Mouse (Mus musculus): ENCODE data around the gene Tex45. TPM values are rescaled to one million over a fixed set of nuclear protein-coding genes. Genes with fewer than 3 reads are reported as not detected.

The Tex45 gene
- total and polyA plus RNA-seq, 3 experiments, result 0.11 TPM; not detected in 2

GRCm38 (mm10) chr8:3516450-3517116 is 45.9 kb downstream of the Tex45 start:
- no peaks in the 10 kb centered on the region for H3K9me3 ChIP-seq (replicated peaks)
- DNase-seq (ENCODE audit: low spot score) (peak; percentile 91), ATAC-seq (ENCODE audit: extremely low read depth, insufficient number of reproducible peaks, low FRiP score, poor library complexity, severe bottlenecking) (peak; percentile 71)
- peaks cover 34% of the 10 kb centered on the region for H3K4me1 ChIP-seq (ENCODE audit: insufficient read depth, low read depth, low read length)
- peaks cover 57% of the 10 kb centered on the region for H3K36me3 ChIP-seq (replicated peaks)
- TF ChIP-seq CTCF (IDR thresholded peaks at IDR 0.05; ENCODE audit: low read depth, low read length), result no peak
- TF ChIP-seq TAL1 (conservative IDR thresholded peaks at IDR 0.05; ENCODE audit: low read depth, low read length), result no peak
- TF ChIP-seq GATA2 (IDR thresholded peaks at IDR 0.05; ENCODE audit: borderline replicate concordance, low read depth, low read length), result no peak
- no peak for TF ChIP-seq POLR2AphosphoS5 (IDR thresholded peaks at IDR 0.05; ENCODE audit: insufficient replicate concordance, low read depth, low read length)
- no peak for TF ChIP-seq GATA1 (IDR thresholded peaks at IDR 0.05; ENCODE audit: borderline replicate concordance, low read length)
- no peaks in the 10 kb centered on the region for H3K27me3 ChIP-seq (ENCODE audit: insufficient read depth, low read length)
- H3K4me3 ChIP-seq (ENCODE audit: low read depth, low read length), result peak overlapping the region; percentile 94

- TF ChIP-seq GATA1 (IDR thresholded peaks at IDR 0.05; ENCODE audit: borderline replicate concordance, low read length) (no peak), CTCF (IDR thresholded peaks at IDR 0.05; ENCODE audit: low read depth, low read length) (no peak)
- no peak for DNase-seq (ENCODE audit: low spot score)
- no peak for ATAC-seq (ENCODE audit: extremely low read depth, insufficient number of reproducible peaks, low FRiP score, poor library complexity, severe bottlenecking)
Observed at GRCm38 (mm10) chr8:3517117-3517495, 46.4 kb downstream of the Tex45 start.

GRCm38 (mm10) chr8:3522007-3522697 is 51.5 kb downstream of the Tex45 start:
- Histone ChIP-seq H3K4me3 (ENCODE audit: low read depth, low read length) (no peak overlapping the region), H3K4me1 (ENCODE audit: insufficient read depth, low read depth, low read length) (peaks cover 21% of the 10 kb centered on the region), H3K27me3 (ENCODE audit: insufficient read depth, low read length) (no peaks in the 10 kb centered on the region), H3K36me3 (replicated peaks) (peaks cover 72% of the 10 kb centered on the region), H3K9me3 (replicated peaks) (no peaks in the 10 kb centered on the region)
- ATAC-seq (ENCODE audit: extremely low read depth, insufficient number of reproducible peaks, low FRiP score, poor library complexity, severe bottlenecking) (peak; percentile 4; the same call in 1 of the 2 replicates), DNase-seq (ENCODE audit: low spot score) (no peak)
- TF ChIP-seq GATA2 (IDR thresholded peaks at IDR 0.05; ENCODE audit: borderline replicate concordance, low read depth, low read length), result no peak
- TF ChIP-seq TAL1 (conservative IDR thresholded peaks at IDR 0.05; ENCODE audit: low read depth, low read length), result no peak
- no peak for TF ChIP-seq GATA1 (IDR thresholded peaks at IDR 0.05; ENCODE audit: borderline replicate concordance, low read length)
- TF ChIP-seq CTCF (IDR thresholded peaks at IDR 0.05; ENCODE audit: low read depth, low read length), result no peak
- TF ChIP-seq POLR2AphosphoS5 (IDR thresholded peaks at IDR 0.05; ENCODE audit: insufficient replicate concordance, low read depth, low read length), result no peak

More at GRCm38 (mm10) chr8:3517117-3517495, 46.4 kb downstream of the Tex45 start:
- Histone ChIP-seq H3K27me3 (ENCODE audit: insufficient read depth, low read length) (no peaks in the 10 kb centered on the region), H3K4me3 (ENCODE audit: low read depth, low read length) (peak overlapping the region; percentile 94), H3K9me3 (replicated peaks) (no peaks in the 10 kb centered on the region), H3K36me3 (replicated peaks) (peaks cover 59% of the 10 kb centered on the region), H3K4me1 (ENCODE audit: insufficient read depth, low read depth, low read length) (peaks cover 37% of the 10 kb centered on the region)

- no peak for ATAC-seq (ENCODE audit: extremely low read depth, insufficient number of reproducible peaks, low FRiP score, poor library complexity, severe bottlenecking)
Observed at GRCm38 (mm10) chr8:3530816-3531215, 60.2 kb downstream of the Tex45 start.

GRCm38 (mm10) chr8:3531936-3532335 is 61.3 kb downstream of the Tex45 start:
- H3K27me3 ChIP-seq (ENCODE audit: insufficient read depth, low read length), result no peaks in the 10 kb centered on the region
- H3K4me1 ChIP-seq (ENCODE audit: insufficient read depth, low read depth, low read length), result peaks cover 12% of the 10 kb centered on the region
- H3K9me3 ChIP-seq (replicated peaks), result no peaks in the 10 kb centered on the region
- H3K36me3 ChIP-seq (replicated peaks), result peaks cover 85% of the 10 kb centered on the region
- no peak overlapping the region for H3K4me3 ChIP-seq (ENCODE audit: low read depth, low read length)
- DNase-seq (ENCODE audit: low spot score) (no peak), ATAC-seq (ENCODE audit: extremely low read depth, insufficient number of reproducible peaks, low FRiP score, poor library complexity, severe bottlenecking) (no peak)
- no peak for TF ChIP-seq POLR2AphosphoS5 (IDR thresholded peaks at IDR 0.05; ENCODE audit: insufficient replicate concordance, low read depth, low read length)
- TF ChIP-seq GATA1 (IDR thresholded peaks at IDR 0.05; ENCODE audit: borderline replicate concordance, low read length), result no peak
- no peak for TF ChIP-seq CTCF (IDR thresholded peaks at IDR 0.05; ENCODE audit: low read depth, low read length)
- TF ChIP-seq TAL1 (conservative IDR thresholded peaks at IDR 0.05; ENCODE audit: low read depth, low read length), result no peak
- TF ChIP-seq GATA2 (IDR thresholded peaks at IDR 0.05; ENCODE audit: borderline replicate concordance, low read depth, low read length), result no peak

More at GRCm38 (mm10) chr8:3530816-3531215, 60.2 kb downstream of the Tex45 start:
- DNase-seq (ENCODE audit: low spot score), result no peak
- Histone ChIP-seq H3K4me3 (ENCODE audit: low read depth, low read length) (no peak overlapping the region), H3K27me3 (ENCODE audit: insufficient read depth, low read length) (no peaks in the 10 kb centered on the region), H3K4me1 (ENCODE audit: insufficient read depth, low read depth, low read length) (peaks cover 6% of the 10 kb centered on the region), H3K36me3 (replicated peaks) (peaks cover 83% of the 10 kb centered on the region), H3K9me3 (replicated peaks) (no peaks in the 10 kb centered on the region)
- no peak for TF ChIP-seq GATA2 (IDR thresholded peaks at IDR 0.05; ENCODE audit: borderline replicate concordance, low read depth, low read length)
- no peak for TF ChIP-seq GATA1 (IDR thresholded peaks at IDR 0.05; ENCODE audit: borderline replicate concordance, low read length)
- no peak for TF ChIP-seq TAL1 (conservative IDR thresholded peaks at IDR 0.05; ENCODE audit: low read depth, low read length)
- TF ChIP-seq CTCF (IDR thresholded peaks at IDR 0.05; ENCODE audit: low read depth, low read length), result no peak

GRCm38 (mm10) chr8:3536053-3536841 is 65.6 kb downstream of the Tex45 start:
- TF ChIP-seq CTCF (IDR thresholded peaks at IDR 0.05; ENCODE audit: low read depth, low read length) (no peak), TAL1 (conservative IDR thresholded peaks at IDR 0.05; ENCODE audit: low read depth, low read length) (no peak), POLR2AphosphoS5 (IDR thresholded peaks at IDR 0.05; ENCODE audit: insufficient replicate concordance, low read depth, low read length) (no peak), GATA2 (IDR thresholded peaks at IDR 0.05; ENCODE audit: borderline replicate concordance, low read depth, low read length) (no peak), GATA1 (IDR thresholded peaks at IDR 0.05; ENCODE audit: borderline replicate concordance, low read length) (no peak)
- H3K27me3 ChIP-seq (ENCODE audit: insufficient read depth, low read length), result no peaks in the 10 kb centered on the region
- ATAC-seq (ENCODE audit: extremely low read depth, insufficient number of reproducible peaks, low FRiP score, poor library complexity, severe bottlenecking) (peak; percentile 69; the same call in 1 of the 2 replicates), DNase-seq (ENCODE audit: low spot score) (peak; percentile 40)
- no peak overlapping the region for H3K4me3 ChIP-seq (ENCODE audit: low read depth, low read length)
- H3K36me3 ChIP-seq (replicated peaks), result peaks cover 93% of the 10 kb centered on the region
- H3K9me3 ChIP-seq (replicated peaks), result no peaks in the 10 kb centered on the region
- H3K4me1 ChIP-seq (ENCODE audit: insufficient read depth, low read depth, low read length), result peaks cover 12% of the 10 kb centered on the region

Other genes starting within 250 kb of the Tex45 start
- 2.1 TPM in 1 of 2 replicates, not detected in the other for gene Insr, start 191.2 kb upstream of the Tex45 start, total RNA-seq (2014; fragmentation: Nextera tagmentation)
- gene Insr, start 191.2 kb upstream of the Tex45 start, total RNA-seq (2017), result 0.23 and 0.38 TPM in 2 replicates
- 0.02 TPM in 2 replicates for gene Insr, start 191.2 kb upstream of the Tex45 start, polyA plus RNA-seq (2012)
- 0.24 TPM in 1 of 2 replicates, not detected in the other for gene A430078G23Rik, start 117.4 kb upstream of the Tex45 start, total RNA-seq (2014; fragmentation: Nextera tagmentation)
- gene A430078G23Rik, start 117.4 kb upstream of the Tex45 start, total RNA-seq (2017), result 0.44 and 0.46 TPM in 2 replicates
- 0.15 and 0.20 TPM in 2 replicates for gene A430078G23Rik, start 117.4 kb upstream of the Tex45 start, polyA plus RNA-seq (2012)
- 13.0 and 13.1 TPM in 2 replicates for gene Arhgef18, start 77.9 kb upstream of the Tex45 start, total RNA-seq (2014; fragmentation: Nextera tagmentation)
- gene Arhgef18, start 77.9 kb upstream of the Tex45 start, total RNA-seq (2017), result 12.4 and 13.3 TPM in 2 replicates
- 37.6 and 47.7 TPM in 2 replicates for gene Arhgef18, start 77.9 kb upstream of the Tex45 start, polyA plus RNA-seq (2012)
- 5.0 and 5.6 TPM in 2 replicates for gene Pex11g, start 3.2 kb upstream of the Tex45 start, total RNA-seq (2014; fragmentation: Nextera tagmentation)
- gene Pex11g, start 3.2 kb upstream of the Tex45 start, total RNA-seq (2017), result 1.9 and 2.1 TPM in 2 replicates
- gene Pex11g, start 3.2 kb upstream of the Tex45 start, polyA plus RNA-seq (2012), result 1.1 and 1.2 TPM in 2 replicates
- gene Zfp358, start 22.3 kb downstream of the Tex45 start, total RNA-seq (2014; fragmentation: Nextera tagmentation), result 25.7 and 26.6 TPM in 2 replicates
- gene Zfp358, start 22.3 kb downstream of the Tex45 start, total RNA-seq (2017), result 6.6 and 7.4 TPM in 2 replicates
- 19.2 and 22.7 TPM in 2 replicates for gene Zfp358, start 22.3 kb downstream of the Tex45 start, polyA plus RNA-seq (2012)
- 42.4 and 43.6 TPM in 2 replicates for gene Mcoln1, start 29.6 kb downstream of the Tex45 start, total RNA-seq (2014; fragmentation: Nextera tagmentation)
- gene Mcoln1, start 29.6 kb downstream of the Tex45 start, total RNA-seq (2017), result 41.5 and 46.9 TPM in 2 replicates
- 144 and 171 TPM in 2 replicates for gene Mcoln1, start 29.6 kb downstream of the Tex45 start, polyA plus RNA-seq (2012)
- 39.8 and 61.5 TPM in 2 replicates for gene Pnpla6, start 44.5 kb downstream of the Tex45 start, total RNA-seq (2014; fragmentation: Nextera tagmentation)
- 33.9 and 34.3 TPM in 2 replicates for gene Pnpla6, start 44.5 kb downstream of the Tex45 start, total RNA-seq (2017)
- gene Pnpla6, start 44.5 kb downstream of the Tex45 start, polyA plus RNA-seq (2012), result 21.4 and 25.1 TPM in 2 replicates
- not detected in 2 replicates for gene C330021F23Rik, start 97.1 kb downstream of the Tex45 start, total RNA-seq (2014; fragmentation: Nextera tagmentation)
- gene C330021F23Rik, start 97.1 kb downstream of the Tex45 start, total RNA-seq (2017), result 0.49 and 1.2 TPM in 2 replicates
- not detected in 2 replicates for gene C330021F23Rik, start 97.1 kb downstream of the Tex45 start, polyA plus RNA-seq (2012)
- gene Camsap3, start 116.4 kb downstream of the Tex45 start, total RNA-seq (2014; fragmentation: Nextera tagmentation), result not detected in 2 replicates
- gene Camsap3, start 116.4 kb downstream of the Tex45 start, total RNA-seq (2017), result not detected in 2 replicates
- gene Camsap3, start 116.4 kb downstream of the Tex45 start, polyA plus RNA-seq (2012), result not detected in 2 replicates
- gene Xab2, start 150.5 kb downstream of the Tex45 start, total RNA-seq (2014; fragmentation: Nextera tagmentation), result 35.4 and 38.8 TPM in 2 replicates
- 47.1 and 48.4 TPM in 2 replicates for gene Xab2, start 150.5 kb downstream of the Tex45 start, total RNA-seq (2017)
- gene Xab2, start 150.5 kb downstream of the Tex45 start, polyA plus RNA-seq (2012), result 47.9 and 48.9 TPM in 2 replicates
- gene Pet100, start 150.7 kb downstream of the Tex45 start, total RNA-seq (2014; fragmentation: Nextera tagmentation), result 25.8 and 52.9 TPM in 2 replicates
- 116 and 136 TPM in 2 replicates for gene Pet100, start 150.7 kb downstream of the Tex45 start, total RNA-seq (2017)
- 17.7 and 22.2 TPM in 2 replicates for gene Pet100, start 150.7 kb downstream of the Tex45 start, polyA plus RNA-seq (2012)
- not detected in 2 replicates for gene Pcp2, start 154.7 kb downstream of the Tex45 start, total RNA-seq (2014; fragmentation: Nextera tagmentation)
- gene Pcp2, start 154.7 kb downstream of the Tex45 start, total RNA-seq (2017), result 0.38 TPM in 1 of 2 replicates, not detected in the other
- gene Pcp2, start 154.7 kb downstream of the Tex45 start, polyA plus RNA-seq (2012), result not detected in 2 replicates
- 224 and 287 TPM in 2 replicates for gene Stxbp2, start 160.1 kb downstream of the Tex45 start, total RNA-seq (2014; fragmentation: Nextera tagmentation)
- 181 and 203 TPM in 2 replicates for gene Stxbp2, start 160.1 kb downstream of the Tex45 start, total RNA-seq (2017)
- gene Stxbp2, start 160.1 kb downstream of the Tex45 start, polyA plus RNA-seq (2012), result 399 and 514 TPM in 2 replicates
- not detected in 2 replicates for gene Retn, start 184.9 kb downstream of the Tex45 start, total RNA-seq (2014; fragmentation: Nextera tagmentation)
- not detected in 2 replicates for gene Retn, start 184.9 kb downstream of the Tex45 start, total RNA-seq (2017)
- gene Retn, start 184.9 kb downstream of the Tex45 start, polyA plus RNA-seq (2012), result not detected in 2 replicates
- gene Mcemp1, start 194.9 kb downstream of the Tex45 start, total RNA-seq (2014; fragmentation: Nextera tagmentation), result not detected in 2 replicates
- 0.11 TPM in 1 of 2 replicates, not detected in the other for gene Mcemp1, start 194.9 kb downstream of the Tex45 start, total RNA-seq (2017)
- gene Mcemp1, start 194.9 kb downstream of the Tex45 start, polyA plus RNA-seq (2012), result not detected in 2 replicates
- not detected in 2 replicates for gene Fcor, start 201.5 kb downstream of the Tex45 start, total RNA-seq (2014; fragmentation: Nextera tagmentation)
- not detected in 2 replicates for gene Fcor, start 201.5 kb downstream of the Tex45 start, total RNA-seq (2017)
- not detected in 2 replicates for gene Fcor, start 201.5 kb downstream of the Tex45 start, polyA plus RNA-seq (2012)
- 12.9 and 15.5 TPM in 2 replicates for gene Trappc5, start 205.4 kb downstream of the Tex45 start, total RNA-seq (2014; fragmentation: Nextera tagmentation)
- gene Trappc5, start 205.4 kb downstream of the Tex45 start, total RNA-seq (2017), result 22.3 and 24.4 TPM in 2 replicates
- gene Trappc5, start 205.4 kb downstream of the Tex45 start, polyA plus RNA-seq (2012), result 16.5 and 20.2 TPM in 2 replicates
- gene Fcer2a, start 223.3 kb downstream of the Tex45 start, total RNA-seq (2014; fragmentation: Nextera tagmentation), result not detected in 2 replicates
- 0.06 TPM in 1 of 2 replicates, not detected in the other for gene Fcer2a, start 223.3 kb downstream of the Tex45 start, total RNA-seq (2017)
- not detected in 2 replicates for gene Fcer2a, start 223.3 kb downstream of the Tex45 start, polyA plus RNA-seq (2012)
- gene Clec4g, start 249.8 kb downstream of the Tex45 start, total RNA-seq (2014; fragmentation: Nextera tagmentation), result not detected in 2 replicates
- 0.11 TPM in 1 of 2 replicates, not detected in the other for gene Clec4g, start 249.8 kb downstream of the Tex45 start, total RNA-seq (2017)
- gene Clec4g, start 249.8 kb downstream of the Tex45 start, polyA plus RNA-seq (2012), result not detected in 2 replicates

Data from G1E (cell line).